Mouse (Mus musculus): ENCODE results near the gene Fbxl14. TPM values are rescaled to one million over a fixed set of nuclear protein-coding genes. Genes with fewer than 3 reads are reported as not detected.

The Fbxl14 gene
- polyA plus RNA-seq, 1 experiment from 2014 or later, result 2.8 TPM

- Histone ChIP-seq H3K9ac (no peak overlapping the region), H3K9me3 (replicated peaks) (no peaks in the 10 kb centered on the region)
- 0 out of 2 replicates have a peak, but pooled peaks have one; percentile 47 for ATAC-seq (ENCODE audit: low read depth)
These were observed 30.4 kb upstream of the Fbxl14 start for GRCm38 (mm10) chr6:119449060-119449499.

GRCm38 (mm10) chr6:119450965-119451943 is 28.2 kb upstream of the Fbxl14 start:
- H3K27ac ChIP-seq, result no peak overlapping the region
- H3K9me3 ChIP-seq (replicated peaks), result no peaks in the 10 kb centered on the region
- H3K27me3 ChIP-seq, result peaks cover 94% of the 10 kb centered on the region
- no peak for DNase-seq
- no peak overlapping the region for H3K4me3 ChIP-seq (replicated peaks)
- peak overlapping the region; percentile 39; the same call in 1 of the 2 replicates for H3K4me2 ChIP-seq
- ATAC-seq (ENCODE audit: low read depth), result no peak; the same call in 1 of the 2 replicates
- H3K4me1 ChIP-seq (replicated peaks), result peaks cover 21% of the 10 kb centered on the region
- H3K36me3 ChIP-seq, result no peaks in the 10 kb centered on the region
- 11% methylated on average over 14 of the region's 14 CpGs for WGBS (ENCODE audit: insufficient replicate concordance)
- no peak overlapping the region for H3K9ac ChIP-seq

More at GRCm38 (mm10) chr6:119449060-119449499, 30.4 kb upstream of the Fbxl14 start:
- peaks cover 81% of the 10 kb centered on the region for H3K27me3 ChIP-seq
- peak overlapping the region; percentile 37 for H3K4me3 ChIP-seq (replicated peaks)
- peak overlapping the region; percentile 60 for H3K4me2 ChIP-seq
- H3K36me3 ChIP-seq, result no peaks in the 10 kb centered on the region
- 8% methylated on average over 15 of the region's 23 CpGs for WGBS (ENCODE audit: insufficient replicate concordance)
- peaks cover 21% of the 10 kb centered on the region for H3K4me1 ChIP-seq (replicated peaks)
- no peak overlapping the region for H3K27ac ChIP-seq
- no peak for DNase-seq

GRCm38 (mm10) chr6:119451981-119452499 is 27.4 kb upstream of the Fbxl14 start:
- H3K4me2 ChIP-seq, result peak overlapping the region; percentile 39
- H3K9ac ChIP-seq, result no peak overlapping the region
- H3K9me3 ChIP-seq (replicated peaks), result no peaks in the 10 kb centered on the region
- no peaks in the 10 kb centered on the region for H3K36me3 ChIP-seq
- H3K4me3 ChIP-seq (replicated peaks), result 0 out of 2 replicates have a peak overlapping the region, but pooled peaks have one; percentile 10
- no peak overlapping the region for H3K27ac ChIP-seq
- WGBS (ENCODE audit: insufficient replicate concordance), result 3% methylated on average over 15 of the region's 15 CpGs
- H3K4me1 ChIP-seq (replicated peaks), result peaks cover 21% of the 10 kb centered on the region
- ATAC-seq (ENCODE audit: low read depth) (no peak), DNase-seq (no peak)
- peaks cover 87% of the 10 kb centered on the region for H3K27me3 ChIP-seq

GRCm38 (mm10) chr6:119458166-119458565 is 21.3 kb upstream of the Fbxl14 start:
- no peak overlapping the region for H3K9ac ChIP-seq
- no peak overlapping the region for H3K4me2 ChIP-seq
- DNase-seq, result no peak
- H3K27ac ChIP-seq, result no peak overlapping the region
- WGBS (ENCODE audit: insufficient replicate concordance), result 60% methylated on average over 8 of the region's 8 CpGs
- peaks cover 28% of the 10 kb centered on the region for H3K27me3 ChIP-seq
- ATAC-seq (ENCODE audit: low read depth), result no peak
- H3K36me3 ChIP-seq, result no peaks in the 10 kb centered on the region
- no peak overlapping the region for H3K4me3 ChIP-seq (replicated peaks)
- no peaks in the 10 kb centered on the region for H3K9me3 ChIP-seq (replicated peaks)
- no peaks in the 10 kb centered on the region for H3K4me1 ChIP-seq (replicated peaks)

- H3K4me2 ChIP-seq, result no peak overlapping the region
- no peak for DNase-seq
- H3K27me3 ChIP-seq, result 0 out of 2 replicates have a peak, but pooled peaks cover 20% of the 10 kb centered on the region
- no peaks in the 10 kb centered on the region for H3K9me3 ChIP-seq (replicated peaks)
- no peaks in the 10 kb centered on the region for H3K4me1 ChIP-seq (replicated peaks)
- 54% methylated on average over 4 of the region's 4 CpGs for WGBS (ENCODE audit: insufficient replicate concordance)
- ATAC-seq (ENCODE audit: low read depth), result no peak
- no peaks in the 10 kb centered on the region for H3K36me3 ChIP-seq
- H3K4me3 ChIP-seq (replicated peaks), result no peak overlapping the region
- H3K27ac ChIP-seq, result no peak overlapping the region
- no peak overlapping the region for H3K9ac ChIP-seq
These were observed 20.4 kb upstream of the Fbxl14 start for GRCm38 (mm10) chr6:119459041-119459440.

- Histone ChIP-seq H3K4me3 (replicated peaks) (no peak overlapping the region), H3K4me1 (replicated peaks) (no peaks in the 10 kb centered on the region), H3K4me2 (no peak overlapping the region), H3K27ac (no peak overlapping the region), H3K9ac (no peak overlapping the region), H3K27me3 (0 out of 2 replicates have a peak, but pooled peaks cover 8% of the 10 kb centered on the region), H3K36me3 (no peaks in the 10 kb centered on the region), H3K9me3 (replicated peaks) (no peaks in the 10 kb centered on the region)
- DNase-seq, result no peak
- WGBS (ENCODE audit: insufficient replicate concordance), result 76% methylated on average over 5 of the region's 5 CpGs
- no peak for ATAC-seq (ENCODE audit: low read depth)
These were observed 19.1 kb upstream of the Fbxl14 start for GRCm38 (mm10) chr6:119460391-119460790.

- Histone ChIP-seq H3K4me3 (replicated peaks) (no peak overlapping the region), H3K9me3 (replicated peaks) (no peaks in the 10 kb centered on the region), H3K27me3 (peaks cover 4% of the 10 kb centered on the region; the same call in 1 of the 2 replicates), H3K4me2 (no peak overlapping the region), H3K9ac (no peak overlapping the region), H3K4me1 (replicated peaks) (0 out of 2 replicates have a peak, but pooled peaks cover 8% of the 10 kb centered on the region), H3K36me3 (no peaks in the 10 kb centered on the region), H3K27ac (no peak overlapping the region)
- ATAC-seq (ENCODE audit: low read depth), result no peak
- DNase-seq, result no peak
- 70% methylated on average over 1 of the region's 1 CpGs for WGBS (ENCODE audit: insufficient replicate concordance)
These were observed 13.3 kb upstream of the Fbxl14 start for GRCm38 (mm10) chr6:119466161-119466560.

- no peak overlapping the region for H3K9ac ChIP-seq
- H3K36me3 ChIP-seq, result no peaks in the 10 kb centered on the region
- H3K27ac ChIP-seq, result no peak overlapping the region
- DNase-seq (no peak), ATAC-seq (ENCODE audit: low read depth) (no peak)
- 46% methylated on average over 10 of the region's 10 CpGs for WGBS (ENCODE audit: insufficient replicate concordance)
- H3K4me1 ChIP-seq (replicated peaks), result 0 out of 2 replicates have a peak, but pooled peaks cover 8% of the 10 kb centered on the region
- no peak overlapping the region for H3K4me3 ChIP-seq (replicated peaks)
- H3K27me3 ChIP-seq, result peaks cover 4% of the 10 kb centered on the region; the same call in 1 of the 2 replicates
- H3K9me3 ChIP-seq (replicated peaks), result no peaks in the 10 kb centered on the region
- no peak overlapping the region for H3K4me2 ChIP-seq
These were observed 12.3 kb upstream of the Fbxl14 start for GRCm38 (mm10) chr6:119466921-119467784.

GRCm38 (mm10) chr6:119467785-119468059 is 11.7 kb upstream of the Fbxl14 start:
- DNase-seq (no peak), ATAC-seq (ENCODE audit: low read depth) (no peak)
- no peaks in the 10 kb centered on the region for H3K9me3 ChIP-seq (replicated peaks)
- H3K36me3 ChIP-seq, result no peaks in the 10 kb centered on the region
- H3K4me3 ChIP-seq (replicated peaks), result no peak overlapping the region
- no peak overlapping the region for H3K9ac ChIP-seq
- H3K27me3 ChIP-seq, result peaks cover 4% of the 10 kb centered on the region; the same call in 1 of the 2 replicates
- 70% methylated on average over 2 of the region's 2 CpGs for WGBS (ENCODE audit: insufficient replicate concordance)
- H3K4me1 ChIP-seq (replicated peaks), result peaks cover 9% of the 10 kb centered on the region; the same call in 1 of the 2 replicates
- H3K27ac ChIP-seq, result no peak overlapping the region
- H3K4me2 ChIP-seq, result no peak overlapping the region

GRCm38 (mm10) chr6:119470777-119471176 is 8.7 kb upstream of the Fbxl14 start:
- WGBS (ENCODE audit: insufficient replicate concordance), result 53% methylated on average over 3 of the region's 3 CpGs
- Histone ChIP-seq H3K9me3 (replicated peaks) (no peaks in the 10 kb centered on the region), H3K4me3 (replicated peaks) (no peak overlapping the region), H3K27me3 (peaks cover 4% of the 10 kb centered on the region; the same call in 1 of the 2 replicates), H3K4me2 (no peak overlapping the region), H3K36me3 (no peaks in the 10 kb centered on the region), H3K4me1 (replicated peaks) (peaks cover 24% of the 10 kb centered on the region), H3K27ac (no peak overlapping the region), H3K9ac (no peak overlapping the region)
- no peak for DNase-seq
- ATAC-seq (ENCODE audit: low read depth), result no peak

- H3K27me3 ChIP-seq, result peaks cover 4% of the 10 kb centered on the region; the same call in 1 of the 2 replicates
- DNase-seq (peak; percentile 17), ATAC-seq (ENCODE audit: low read depth) (no peak)
- no peak overlapping the region for H3K27ac ChIP-seq
- no peaks in the 10 kb centered on the region for H3K36me3 ChIP-seq
- H3K9ac ChIP-seq, result no peak overlapping the region
- WGBS (ENCODE audit: insufficient replicate concordance), result 20% methylated on average over 5 of the region's 5 CpGs
- H3K4me1 ChIP-seq (replicated peaks), result peaks cover 27% of the 10 kb centered on the region
- no peaks in the 10 kb centered on the region for H3K9me3 ChIP-seq (replicated peaks)
- H3K4me2 ChIP-seq, result no peak overlapping the region
- no peak overlapping the region for H3K4me3 ChIP-seq (replicated peaks)
These were observed 7.3 kb upstream of the Fbxl14 start for GRCm38 (mm10) chr6:119472135-119472534.

All from liver, embryonic 13.5 days (tissue).